ENCODE assay signal across 19 mouse cellular contexts in genomic region chr6:17568702-17569352, GRCm38 (mm10).
DNase-seq lines count a peak whose midpoint lies in the region; ATAC-seq and TF ChIP-seq lines count a peak whose summit lies in the region.
"Had no signal": no experiment of that assay in that cellular context is flagged by ENCODE, and none has a peak within 500 bp of the region (broad histone marks: within the 10 kb centered on the region; RNA-seq: fewer than 3 reads in every experiment).

No protein-coding gene starts in this region.

- H3K4me1 ChIP-seq in liver, postnatal 0 days (ENCODE audit: insufficient read depth) = 0 out of 2 replicates have a peak, but pooled peaks cover 3% of the 10 kb centered on the region
- no peaks in the 10 kb centered on the region for H3K4me1 ChIP-seq in forebrain, embryonic 11.5 days (replicated peaks; ENCODE audit: control insufficient read depth, insufficient read depth, low read length)
- H3K4me1 ChIP-seq: embryonic facial prominence, embryonic 12.5 days; hindbrain, embryonic 15.5 days had no signal

- no peaks in the 10 kb centered on the region for H3K27me3 ChIP-seq in liver, postnatal 0 days (ENCODE audit: insufficient read depth, low read length)
- H3K27me3 ChIP-seq in forebrain, embryonic 11.5 days (ENCODE audit: control insufficient read depth, insufficient read depth, low read length) = no peaks in the 10 kb centered on the region
- H3K27me3 ChIP-seq: embryonic facial prominence, embryonic 12.5 days; heart, embryonic 13.5 days; hindbrain, embryonic 15.5 days; limb, embryonic 12.5 days had no signal

- peak overlapping the region; percentile 13; the same call in 1 of the 2 replicates for H3K4me2 ChIP-seq in liver, postnatal 0 days (ENCODE audit: low read depth, low read length)
- no peak overlapping the region for H3K4me2 ChIP-seq in forebrain, embryonic 11.5 days (ENCODE audit: low read depth, low read length, severe bottlenecking)
- H3K4me2 ChIP-seq: embryonic facial prominence, embryonic 12.5 days; heart, embryonic 13.5 days; hindbrain, embryonic 15.5 days; limb, embryonic 12.5 days had no signal

- DNase-seq in lung, postnatal 25 days (ENCODE audit: low spot score) = peak; percentile 35
- DNase-seq in lung, postnatal 14 days = no peak
- DNase-seq in kidney, adult 9 months = peak; percentile 94
- peak; percentile 59 to 88 for DNase-seq in kidney, postnatal 36 days
- no peak for DNase-seq in liver, postnatal 0 days
- DNase-seq in natural killer cell, adult 2 months (ENCODE audit: low spot score in 2 of 2) = no peak
- no peak for DNase-seq in forebrain, embryonic 11.5 days (ENCODE audit: low spot score)
- DNase-seq: adrenal gland, adult 8-10 months; cerebellum, adult 8-10 months; gastrocnemius, postnatal 10 days; heart, adult 11 months; thymus, postnatal 25 days had no signal

- no peaks in the 10 kb centered on the region for H3K9me3 ChIP-seq in liver, postnatal 0 days (ENCODE audit: low read length)
- H3K9me3 ChIP-seq in forebrain, embryonic 11.5 days (ENCODE audit: control insufficient read depth, low read length) = no peaks in the 10 kb centered on the region
- H3K9me3 ChIP-seq: embryonic facial prominence, embryonic 12.5 days; heart, embryonic 13.5 days; hindbrain, embryonic 15.5 days; limb, embryonic 12.5 days had no signal

- H3K27ac ChIP-seq in liver, postnatal 0 days (ENCODE audit: low read depth) = peak overlapping the region; percentile 52
- no peak overlapping the region for H3K27ac ChIP-seq in forebrain, embryonic 11.5 days (ENCODE audit: low read depth, low read length)
- H3K27ac ChIP-seq: embryonic facial prominence, embryonic 12.5 days; heart, embryonic 13.5 days; hindbrain, embryonic 15.5 days; limb, embryonic 12.5 days had no signal

- H3K4me3 ChIP-seq in liver, postnatal 0 days (ENCODE audit: low read depth, low read length) = no peak overlapping the region
- no peak overlapping the region for H3K4me3 ChIP-seq in forebrain, embryonic 11.5 days (ENCODE audit: low read depth, low read length)
- H3K4me3 ChIP-seq: embryonic facial prominence, embryonic 12.5 days; erythroblast, embryonic 14.5 days; heart, embryonic 13.5 days; hindbrain, embryonic 15.5 days; limb, embryonic 12.5 days had no signal

- ATAC-seq in liver, postnatal 0 days = peak; percentile 95
- no peak for ATAC-seq in CD4-positive, CD25-positive, alpha-beta regulatory T cell, adult 4 months
- no peak for ATAC-seq in forebrain, embryonic 11.5 days (replicated peaks; ENCODE audit: low FRiP score)
- ATAC-seq: forebrain, embryonic 14.5 days had no signal

- 0 out of 2 replicates have a peak, but pooled peaks have one; percentile 21 for TF ChIP-seq EP300 in liver, postnatal 0 days (IDR thresholded peaks at IDR 0.05; ENCODE audit: low read depth)

- 72% methylated on average over 11 of the region's 11 CpGs for WGBS in liver, postnatal 0 days (ENCODE audit: insufficient replicate concordance)
- 91% methylated on average over 11 of the region's 11 CpGs for WGBS in forebrain, embryonic 11.5 days

- H3K9ac ChIP-seq in liver, postnatal 0 days (replicated peaks) = no peak overlapping the region
- no peak overlapping the region for H3K9ac ChIP-seq in forebrain, embryonic 11.5 days (ENCODE audit: low read length)
- H3K9ac ChIP-seq: embryonic facial prominence, embryonic 12.5 days; heart, embryonic 13.5 days; hindbrain, embryonic 15.5 days; limb, embryonic 12.5 days had no signal

- peaks cover 3% of the 10 kb centered on the region; the same call in 1 of the 2 replicates for H3K36me3 ChIP-seq in liver, postnatal 0 days (replicated peaks; ENCODE audit: insufficient read depth, low read length)
- no peaks in the 10 kb centered on the region for H3K36me3 ChIP-seq in forebrain, embryonic 11.5 days (ENCODE audit: control insufficient read depth, insufficient read depth, low read length)
- H3K36me3 ChIP-seq: embryonic facial prominence, embryonic 12.5 days; hindbrain, embryonic 15.5 days; limb, embryonic 12.5 days had no signal

- TF ChIP-seq CTCF in liver, postnatal 0 days (IDR thresholded peaks at IDR 0.05; ENCODE audit: low read depth) = no peak

Comparison
In these comparisons a context has a peak if more than half of its experiments do, and no peak if none do; other contexts are left out.
1. DNase-seq: peak in lung, postnatal 25 days (single experiment), kidney, adult 9 months (single experiment) and kidney, postnatal 36 days (2 of 2); none in lung, postnatal 14 days (single experiment), liver, postnatal 0 days (single experiment), natural killer cell, adult 2 months (0 of 2) and forebrain, embryonic 11.5 days (single experiment).